Mouse (Mus musculus) megakaryocyte, embryonic 14.5 days (primary cell): ENCODE results near the gene Traf3.

Experiments
- FLI1 ChIP-seq: IDR thresholded peaks from 2 replicates; pipeline ENCODE4 v1.6.1; 2012; ENCODE audit warnings: low read length, inconsistent platforms, mixed read lengths
- GATA1 ChIP-seq: IDR thresholded peaks from 3 replicates; pipeline ENCODE4 v1.6.1; 2012; ENCODE audit warnings: mixed read lengths, low read length, inconsistent platforms, borderline replicate concordance

- TF ChIP-seq GATA1 (no peak), FLI1 (no peak)
These were observed 29.1 kb upstream of the Traf3 start for GRCm38 (mm10) chr12:111137079-111137478.
